Mouse (Mus musculus) left cerebral cortex, postnatal 36 days (tissue): ENCODE measurements at regions not wholly inside any gene's neighbourhood (a gene's known extent, or its start where the extent isn't known, plus 50 kb on each side); places are given as distances from the start of the nearest gene placed in this dataset.
A peak's percentile ranks its signal among the peaks of the same experiment; 100 is the strongest.

Experiments
- DNase-seq, 2 experiments: peaks; one replicate each; pipeline ENCODE4 v3.0.0; 2021 to 2022; ENCODE audit warnings: low spot score in 2 of 2, mixed read lengths in 1 of 2
- intact Hi-C: fragments of 180-260 bp; cut with DNase I; formaldehyde crosslinking; loops from one replicate; pipeline ENCODE4 v1.15.1; 2025

DNA sequence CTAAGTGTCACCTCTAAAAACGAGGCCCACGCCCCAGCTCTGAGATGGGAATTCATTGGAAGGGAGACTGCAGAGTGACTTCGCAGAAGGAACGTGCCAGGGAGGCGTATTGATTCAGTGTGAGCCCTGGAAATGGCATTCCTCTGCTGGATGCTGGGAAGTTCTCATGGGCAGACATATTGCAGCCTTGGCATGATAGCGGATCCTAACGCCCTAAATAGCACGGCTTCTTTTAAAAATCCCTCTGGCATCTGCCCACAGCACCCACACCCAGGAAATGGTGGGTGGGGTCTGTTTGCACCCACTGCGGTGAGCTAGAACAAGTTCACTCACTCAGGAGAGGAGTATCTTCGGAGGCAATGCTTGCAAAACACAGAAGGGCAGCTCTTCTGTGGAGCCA lies 96.0 kb upstream of the Npas2 start:
- intact Hi-C loops = loop anchor here (5.0 kb wide), 2 partner anchors 35 to 95 kb away; partner anchors contain the start of gene Npas2

DNA sequence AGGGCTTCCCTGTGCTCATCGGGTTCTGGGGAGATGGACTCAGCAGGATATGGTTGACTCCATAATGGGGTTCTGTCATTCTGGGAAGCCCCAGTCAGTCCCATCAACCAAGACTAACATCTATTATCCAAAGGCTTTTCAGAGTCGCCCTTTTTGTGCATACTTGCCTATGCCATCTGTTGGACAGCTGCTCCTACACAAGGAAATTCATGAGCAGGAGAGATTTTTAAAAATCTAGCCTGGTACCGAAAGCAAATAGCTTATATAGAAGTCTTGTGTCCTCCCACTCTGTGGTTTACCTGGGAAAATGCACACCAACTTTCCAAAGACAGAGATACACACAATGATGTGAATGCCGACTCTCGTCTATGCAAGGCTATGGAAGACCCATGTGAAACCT lies 95.4 kb upstream of the Npas2 start:
- intact Hi-C loops = loop anchor here (2.0 to 5.0 kb wide), 3 partner anchors 36 to 94 kb away; partner anchors contain the start of gene Npas2
- no peak for DNase-seq

More for the DNA sequence above, 96.0 kb upstream of the Npas2 start:
- peak; percentile 80 to 89 for DNase-seq

GRCm38 (mm10) chr1:39099246-39099645 lies 94.3 kb upstream of the Npas2 start:
- DNase-seq = no peak
- intact Hi-C loops = loop anchor here (2.0 to 5.0 kb wide), 3 partner anchors 37 to 93 kb away; partner anchors contain the start of gene Npas2

- DNase-seq = no peak
- intact Hi-C loops = no loop called here
These were observed 93.0 kb upstream of the Npas2 start for GRCm38 (mm10) chr1:39100492-39100891.

DNA sequence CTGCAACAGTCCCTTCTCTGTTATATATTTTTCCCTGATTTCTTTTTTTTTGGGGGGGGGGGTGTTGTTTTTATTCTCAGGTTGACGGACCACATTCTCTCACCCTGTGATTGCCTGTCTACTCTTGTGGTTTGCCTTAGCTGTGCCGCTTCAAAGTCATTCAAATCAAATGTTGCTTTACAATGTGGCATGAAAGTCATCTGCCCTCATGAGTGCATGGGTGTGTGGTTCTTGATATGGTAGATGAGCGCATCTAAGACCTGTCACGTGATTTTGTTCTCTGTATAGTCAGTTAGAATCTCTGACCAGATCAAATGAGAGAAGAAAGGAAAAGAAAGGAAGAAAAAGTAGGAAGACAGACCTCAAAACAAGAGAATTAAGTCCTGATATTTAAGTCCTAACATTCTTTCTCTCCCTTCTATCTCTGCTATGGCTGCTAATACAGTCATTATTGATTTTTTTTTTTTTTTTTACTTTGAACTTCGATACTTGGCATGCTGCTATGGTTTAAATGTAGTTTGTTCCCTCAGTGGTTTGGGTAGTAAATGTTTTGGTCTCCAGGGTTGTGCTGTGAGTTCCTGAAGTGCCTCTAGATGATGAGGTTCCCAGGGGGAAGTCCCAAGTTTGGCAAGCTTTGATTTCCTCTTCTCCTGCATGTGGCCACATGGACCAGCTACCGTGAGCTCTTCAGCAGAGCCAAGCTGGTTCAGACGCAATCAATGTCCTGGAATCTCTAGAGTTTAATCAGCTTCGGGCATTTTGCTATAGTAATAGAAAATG lies 91.2 kb upstream of the Npas2 start:
- DNase-seq = no peak
- intact Hi-C loops = no loop called here

DNA sequence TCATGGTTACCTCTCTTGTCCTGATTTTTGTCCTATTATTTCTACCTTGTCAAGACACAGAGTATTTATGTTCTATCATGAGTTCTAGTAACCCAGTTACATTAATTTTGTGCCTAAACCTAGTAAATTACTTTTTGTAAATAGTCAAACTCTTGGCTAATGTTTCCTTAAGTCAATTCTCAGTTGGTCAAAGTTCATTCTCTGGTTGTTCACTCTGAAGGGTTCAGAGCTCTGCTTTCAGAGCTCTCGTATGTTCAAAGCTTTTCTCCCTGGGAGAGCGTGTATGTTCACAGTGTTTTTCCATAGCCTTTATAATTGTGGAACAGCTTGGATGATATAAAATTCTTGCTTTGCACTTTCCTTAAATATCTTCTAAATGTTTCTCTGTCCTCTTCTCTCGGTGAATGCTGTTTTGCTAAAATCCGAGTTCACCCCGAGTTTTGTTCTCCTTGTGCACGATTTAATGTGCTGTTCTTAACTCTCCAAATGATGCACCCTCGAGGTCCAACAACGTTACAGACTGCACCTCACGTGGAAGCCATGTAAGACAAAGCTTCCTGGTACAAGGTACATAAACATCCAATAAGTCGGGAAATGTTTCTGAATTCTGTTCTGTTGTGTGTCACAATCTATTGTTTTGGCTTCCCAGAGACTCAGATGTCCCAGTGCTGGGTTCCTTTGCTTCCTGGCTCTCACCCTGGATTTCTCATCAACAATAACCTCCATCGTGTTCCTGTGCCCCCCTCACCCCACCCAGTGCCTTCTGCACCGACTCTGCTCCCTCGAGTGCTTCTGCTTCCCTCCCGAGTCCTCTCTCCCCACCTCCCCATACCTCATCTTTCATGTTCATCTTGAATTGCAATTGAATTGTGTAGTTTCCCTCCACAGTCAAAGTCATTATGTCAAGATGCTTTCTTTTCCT lies 90.3 kb upstream of the Npas2 start:
- intact Hi-C loops = no loop called here
- no peak for DNase-seq

- no peak for DNase-seq
- intact Hi-C loops = no loop called here
These were observed 87.8 kb upstream of the Npas2 start for GRCm38 (mm10) chr1:39105546-39106371.

GRCm38 (mm10) chr1:39106372-39106643 lies 87.2 kb upstream of the Npas2 start:
- no peak for DNase-seq
- intact Hi-C loops = no loop called here

GRCm38 (mm10) chr1:39106650-39107049 lies 86.9 kb upstream of the Npas2 start:
- DNase-seq = no peak
- intact Hi-C loops = no loop called here

DNA sequence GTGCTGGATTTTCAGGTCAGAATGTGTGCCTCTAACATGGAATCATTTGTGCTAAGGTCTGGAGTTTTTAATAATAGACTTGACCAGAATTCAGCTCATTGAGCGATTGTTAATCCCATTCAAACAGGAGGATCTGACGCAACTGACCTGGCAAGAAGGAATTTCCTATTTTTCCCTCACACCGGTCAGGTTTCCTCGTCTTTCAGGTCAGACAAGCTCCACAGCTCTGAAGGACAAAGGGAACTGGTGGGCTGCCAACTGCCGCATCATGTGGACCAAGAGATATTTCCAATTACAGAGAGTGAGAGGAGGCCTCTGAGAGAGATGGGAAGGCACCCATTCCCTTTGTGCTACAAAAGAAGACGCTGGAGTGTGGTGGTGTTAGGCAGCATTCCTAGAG lies 77.2 kb upstream of the Npas2 start:
- intact Hi-C loops = no loop called here
- DNase-seq = no peak

DNA sequence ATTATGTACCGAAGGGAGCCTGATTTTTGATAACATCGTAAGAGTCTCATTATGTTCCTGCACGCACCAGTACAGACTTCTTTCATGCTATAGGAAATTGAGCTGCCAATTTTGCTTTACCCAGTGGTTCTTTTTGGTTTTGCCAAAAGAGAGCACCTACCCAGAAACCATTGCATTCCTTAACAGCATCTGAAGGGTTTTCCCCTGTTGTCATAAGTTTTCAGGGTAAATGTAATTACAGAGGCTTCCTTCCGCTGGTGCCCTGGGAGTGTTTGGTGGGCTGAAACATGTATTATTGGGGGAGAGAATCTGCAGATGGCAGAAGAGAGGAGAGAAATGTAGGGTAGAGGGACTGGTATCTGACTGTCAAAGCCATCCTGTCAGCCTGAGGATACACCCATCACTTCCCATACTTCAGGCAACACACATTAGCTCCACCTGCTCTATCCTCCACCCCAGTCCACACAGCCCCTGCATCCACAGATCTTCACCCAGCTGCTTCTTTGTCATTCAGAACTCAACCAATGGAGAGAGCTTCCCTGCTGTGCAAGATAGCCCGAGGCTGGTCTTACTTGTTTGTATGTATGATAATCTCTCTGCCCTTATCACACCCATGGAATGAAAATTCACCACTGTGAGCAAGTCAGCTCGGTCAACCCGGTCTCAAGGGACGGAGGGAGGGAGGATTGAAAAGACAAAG lies 71.1 kb upstream of the Npas2 start:
- intact Hi-C loops = no loop called here

DNA sequence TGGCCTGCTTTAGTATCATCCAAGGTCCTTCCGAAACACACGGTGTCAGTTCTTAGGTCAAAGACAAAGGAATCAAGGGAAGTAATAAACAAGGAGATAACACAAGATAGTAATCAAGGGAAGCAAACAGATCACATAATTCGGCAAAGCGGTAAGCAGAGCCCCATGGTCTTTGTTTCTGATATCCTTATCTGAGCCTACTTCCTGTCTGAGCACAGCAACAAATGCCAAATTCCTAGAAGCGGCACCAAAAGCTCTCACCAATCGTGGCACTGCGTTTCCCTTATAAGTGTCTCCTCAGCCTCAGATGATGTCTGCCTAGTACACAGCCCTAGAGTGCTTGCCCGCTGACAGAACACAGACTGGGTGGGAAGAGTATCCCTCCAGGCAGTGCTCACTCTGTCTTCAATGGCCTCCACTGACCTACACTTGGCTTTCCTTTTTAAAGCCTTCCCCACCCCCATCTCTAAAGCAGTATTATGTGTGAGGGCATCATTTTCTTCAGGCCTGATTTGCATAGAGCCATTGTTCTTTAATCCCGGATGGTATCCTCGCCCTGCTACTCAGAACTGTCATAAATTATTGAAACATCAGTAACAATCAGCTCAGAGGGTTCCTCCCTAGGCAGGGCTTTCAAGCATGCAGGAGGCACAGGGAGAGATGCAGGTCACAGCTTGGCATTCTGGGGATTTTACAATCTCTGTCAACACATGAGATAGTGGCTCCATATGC lies 70.3 kb upstream of the Npas2 start:
- intact Hi-C loops = no loop called here
- no peak for DNase-seq

More for the DNA sequence above, 71.1 kb upstream of the Npas2 start:
- no peak for DNase-seq

DNA sequence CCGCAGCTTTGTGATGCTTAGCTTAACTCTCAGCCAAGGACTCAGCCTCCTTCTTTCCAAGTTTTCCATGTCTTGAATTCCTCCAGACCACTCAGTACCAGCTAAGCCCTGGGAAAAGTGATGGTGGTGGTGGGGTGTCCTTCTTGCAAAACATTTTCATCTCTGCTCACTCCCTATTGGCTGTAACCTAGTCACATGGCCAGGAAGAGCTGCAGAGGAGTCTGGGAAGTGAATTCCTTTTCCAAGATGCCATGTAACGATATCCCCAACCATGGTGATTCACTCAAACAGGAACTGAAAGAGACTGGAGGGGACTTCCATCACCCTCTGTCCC lies 69.8 kb upstream of the Npas2 start:
- intact Hi-C loops = no loop called here
- no peak for DNase-seq

DNA sequence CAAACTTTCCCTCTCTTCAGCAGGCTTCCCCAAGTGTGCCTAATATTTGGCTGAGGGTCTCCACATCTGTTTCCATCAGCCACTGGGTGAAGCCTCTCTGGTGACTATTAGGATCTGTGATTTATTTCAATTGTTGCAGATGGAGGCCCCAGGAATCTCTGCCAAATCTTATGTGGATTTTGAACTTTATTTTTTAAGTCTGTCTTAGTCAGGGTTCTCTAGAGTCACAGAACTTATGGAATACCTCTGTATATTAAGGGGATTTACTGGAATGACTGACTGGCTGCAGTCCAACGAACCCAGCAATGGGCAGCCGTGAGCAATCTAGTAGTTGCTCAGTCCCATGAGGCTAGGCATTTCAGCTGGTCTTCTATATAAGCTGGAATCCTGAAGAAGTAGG lies 59.0 kb upstream of the Npas2 start:
- intact Hi-C loops = no loop called here
- no peak for DNase-seq

DNA sequence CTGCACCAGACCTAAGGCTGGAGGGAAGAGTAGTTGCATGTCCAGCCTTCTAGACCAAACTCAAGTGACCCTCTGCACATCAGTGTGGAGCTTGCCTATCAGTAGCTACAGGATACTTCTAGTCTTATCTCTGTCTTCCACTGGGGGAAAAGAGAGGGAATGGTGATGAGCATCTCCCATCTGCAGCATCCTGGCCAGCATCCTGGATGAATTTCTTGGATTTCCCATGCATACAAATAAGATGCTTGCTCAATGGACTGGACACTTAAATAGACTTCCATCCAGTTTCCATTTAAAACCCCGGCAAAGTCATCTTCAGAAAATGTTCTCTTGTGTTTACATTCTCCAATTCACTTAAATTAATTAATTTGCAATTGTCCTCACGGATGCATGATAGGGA lies 50.5 kb upstream of the Npas2 start:
- intact Hi-C loops = no loop called here
- no peak for DNase-seq

DNA sequence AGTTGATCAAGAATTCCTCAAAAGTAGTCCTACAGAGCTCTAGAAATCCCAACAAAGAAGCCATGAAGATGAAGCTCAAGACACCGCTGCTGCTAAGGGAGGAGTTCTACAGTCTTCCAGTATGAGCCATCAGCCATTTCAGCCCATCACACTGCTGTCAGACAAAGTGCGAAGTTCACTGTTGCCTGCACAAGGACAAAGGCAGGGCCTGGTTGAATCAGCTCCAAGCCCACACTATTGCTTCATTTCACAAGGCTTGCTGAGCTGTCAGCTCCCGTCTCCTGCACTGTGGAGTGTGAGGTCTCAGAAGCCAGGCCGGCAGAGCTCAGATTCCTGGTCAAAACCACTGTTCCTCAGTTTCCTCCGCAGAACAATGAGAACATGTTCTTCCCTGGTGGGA lies 49.9 kb upstream of the Npas2 start:
- intact Hi-C loops = no loop called here
- DNase-seq = no peak
